Mouse (Mus musculus) frontal cortex, postnatal 14 days (tissue): ENCODE results near the gene Serpinb6b.

Source experiments
- DNase-seq, 2 experiments: peaks; one replicate each; pipeline ENCODE4 v3.0.0; 2022; ENCODE audit warnings: low spot score in 2 of 2

Gene Serpinb6b

DNA sequence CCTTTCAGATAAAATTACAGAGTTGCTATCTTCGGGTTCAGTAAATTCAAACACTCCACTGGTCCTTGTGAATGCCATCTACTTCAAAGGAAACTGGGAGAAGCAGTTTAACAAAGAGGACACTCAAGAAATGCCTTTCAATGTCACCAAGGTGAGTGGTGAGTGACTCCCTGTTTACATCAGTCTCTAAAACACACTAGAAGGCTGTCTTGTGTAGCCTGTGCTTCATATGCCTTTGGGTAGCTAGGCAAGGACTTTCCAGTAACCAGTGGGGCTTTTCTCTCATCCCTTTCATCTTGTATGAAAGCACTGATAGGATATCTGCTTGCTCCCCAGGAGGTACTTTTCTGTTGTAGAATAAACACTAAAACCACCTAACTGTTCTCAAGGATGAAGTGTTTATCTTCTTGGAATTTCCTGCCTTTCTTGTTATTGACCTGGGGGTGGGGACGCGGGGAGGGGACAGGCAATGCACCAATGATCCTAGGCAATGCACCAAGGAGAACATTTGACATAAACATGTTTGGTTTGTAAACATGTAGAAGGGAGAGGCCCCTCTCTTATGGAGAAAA lies 10.0 kb downstream of the Serpinb6b start:
- no peak for DNase-seq

DNA sequence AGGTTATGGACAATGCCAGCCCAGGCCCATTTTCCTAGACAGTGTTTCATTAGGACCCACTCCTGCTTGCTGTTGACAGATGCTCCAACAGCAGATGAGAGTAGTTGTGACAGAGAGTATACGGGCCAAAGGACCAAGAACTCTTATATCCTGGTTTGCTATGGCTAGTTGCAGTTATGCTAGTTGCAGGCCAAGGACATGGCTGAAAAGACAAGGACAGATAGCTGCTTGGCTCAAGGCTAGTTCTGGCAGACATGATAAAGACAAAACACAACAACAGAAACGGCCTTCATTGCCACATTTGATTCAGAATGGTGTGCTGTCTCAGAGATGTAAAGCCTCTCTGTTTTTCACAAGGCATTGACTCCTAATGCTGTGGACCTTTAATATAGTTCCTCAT lies 10.7 kb downstream of the Serpinb6b start:
- no peak for DNase-seq

GRCm38 (mm10) chr13:32982556-32983042 lies 17.6 kb downstream of the Serpinb6b start:
- no peak for DNase-seq

GRCm38 (mm10) chr13:32986256-32986655 lies 21.2 kb downstream of the Serpinb6b start:
- DNase-seq, result no peak

GRCm38 (mm10) chr13:32993152-32993893 lies 28.3 kb downstream of the Serpinb6b start:
- no peak for DNase-seq

DNA sequence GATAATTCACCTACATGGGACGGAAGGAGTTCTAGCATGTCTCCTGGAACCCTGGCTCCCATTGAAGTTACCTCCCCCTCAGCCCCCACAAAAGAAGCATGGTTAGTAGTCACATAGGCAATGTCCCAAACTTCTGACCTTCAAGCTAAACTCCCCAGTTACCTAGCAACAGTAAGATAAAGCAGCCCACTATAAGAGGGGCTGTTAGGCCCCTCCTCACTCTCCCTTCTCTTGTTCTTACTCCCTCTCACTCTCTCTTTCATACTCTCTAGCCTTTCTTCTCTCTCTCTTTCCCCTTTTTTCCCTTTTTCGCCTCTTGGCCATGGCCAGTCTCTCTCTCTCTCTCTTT lies 28.9 kb downstream of the Serpinb6b start:
- no peak for DNase-seq

DNA sequence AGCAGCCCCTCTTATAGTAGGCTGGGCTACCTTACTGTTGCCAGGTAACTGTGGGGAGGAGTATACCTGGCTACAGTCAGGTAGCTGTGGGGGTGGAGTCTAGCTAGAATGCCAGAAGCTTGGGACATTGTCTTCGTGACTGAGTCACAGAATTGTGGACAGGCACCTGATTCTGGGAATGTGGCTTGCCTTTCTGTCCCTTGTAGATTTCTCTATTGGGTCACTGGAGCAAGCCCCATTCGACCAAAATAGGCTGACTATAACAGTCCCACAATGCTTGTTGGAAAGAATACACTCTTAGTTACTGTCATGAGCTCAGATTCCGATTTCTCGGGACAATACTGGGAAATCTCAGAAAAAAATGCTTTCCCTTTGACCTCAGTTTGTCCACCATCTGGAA lies 30.0 kb downstream of the Serpinb6b start:
- DNase-seq, result no peak

- no peak for DNase-seq
Measured at GRCm38 (mm10) chr13:33001341-33001740, 36.3 kb downstream of the Serpinb6b start.

GRCm38 (mm10) chr13:33002950-33003349 lies 37.9 kb downstream of the Serpinb6b start, which contains the start of gene Serpinb9:
TSS of gene Serpinb9 (plus strand) at chr13:33003250.
- DNase-seq, result no peak

DNA sequence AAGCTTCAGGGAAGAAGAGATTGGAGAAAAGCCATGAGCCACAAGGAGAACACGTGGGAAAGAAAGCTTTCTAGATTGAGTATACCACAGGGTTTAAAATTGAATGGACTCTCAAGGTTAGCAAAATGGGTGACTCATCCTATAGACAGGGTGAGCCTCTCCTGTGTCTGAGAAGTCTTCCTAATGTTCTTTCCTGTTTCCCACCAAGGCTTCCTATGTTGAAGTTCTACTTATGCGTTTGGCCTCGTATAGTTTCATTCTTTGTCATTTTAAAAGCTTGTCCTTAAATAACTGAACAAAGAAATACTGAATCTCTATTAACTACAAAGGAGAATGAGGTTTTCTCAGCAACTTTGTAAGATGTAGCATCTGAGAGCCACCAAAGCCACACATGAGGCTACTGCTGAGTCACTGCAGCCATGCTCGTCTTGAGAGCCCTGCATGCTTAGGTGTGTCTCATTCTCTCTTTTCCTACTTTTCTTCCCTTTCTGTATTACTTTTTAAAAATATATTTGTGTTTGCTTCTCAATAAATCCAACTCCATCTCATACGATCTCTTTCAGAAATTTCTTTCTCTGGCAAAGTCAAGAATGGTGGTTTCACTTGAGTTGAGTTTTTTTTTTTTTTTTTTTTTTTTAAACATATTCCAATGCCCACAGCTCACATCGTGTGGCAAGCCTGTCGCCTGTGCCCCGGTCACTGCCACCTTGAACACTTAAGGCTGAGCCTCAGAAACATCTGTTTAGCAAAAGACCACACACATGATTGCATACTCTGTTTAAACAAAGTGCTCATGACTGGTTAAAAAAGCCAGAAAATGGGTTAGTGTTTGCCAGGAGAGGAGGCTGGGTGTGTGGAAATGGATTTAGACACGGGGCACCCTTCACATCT lies 38.8 kb downstream of the Serpinb6b start:
- no peak for DNase-seq

- peak; percentile 71 to 79 for DNase-seq
Measured at GRCm38 (mm10) chr13:33004414-33005105, 39.6 kb downstream of the Serpinb6b start.

- no peak for DNase-seq
Measured at GRCm38 (mm10) chr13:33005501-33006075, 40.6 kb downstream of the Serpinb6b start.

DNA sequence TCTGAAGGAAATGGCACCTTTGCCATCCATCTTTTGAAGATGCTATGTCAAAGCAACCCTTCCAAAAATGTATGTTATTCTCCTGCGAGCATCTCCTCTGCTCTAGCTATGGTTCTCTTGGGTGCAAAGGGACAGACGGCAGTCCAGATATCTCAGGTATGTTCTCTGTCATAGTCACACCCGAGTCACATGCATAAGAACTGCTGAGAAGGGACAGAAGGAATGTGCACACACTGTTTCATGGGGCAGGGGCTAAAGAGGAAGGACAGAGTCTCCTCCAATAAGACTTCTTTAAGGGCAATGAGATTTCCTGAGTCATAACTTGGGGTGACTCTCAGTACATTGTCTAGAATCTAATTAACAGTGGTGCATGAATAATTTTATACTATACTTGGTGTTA lies 41.5 kb downstream of the Serpinb6b start:
- no peak for DNase-seq

- no peak for DNase-seq
Measured at GRCm38 (mm10) chr13:33012395-33012794, 47.4 kb downstream of the Serpinb6b start.

- DNase-seq, result no peak
Measured at GRCm38 (mm10) chr13:33013271-33013670, 48.3 kb downstream of the Serpinb6b start.

DNA sequence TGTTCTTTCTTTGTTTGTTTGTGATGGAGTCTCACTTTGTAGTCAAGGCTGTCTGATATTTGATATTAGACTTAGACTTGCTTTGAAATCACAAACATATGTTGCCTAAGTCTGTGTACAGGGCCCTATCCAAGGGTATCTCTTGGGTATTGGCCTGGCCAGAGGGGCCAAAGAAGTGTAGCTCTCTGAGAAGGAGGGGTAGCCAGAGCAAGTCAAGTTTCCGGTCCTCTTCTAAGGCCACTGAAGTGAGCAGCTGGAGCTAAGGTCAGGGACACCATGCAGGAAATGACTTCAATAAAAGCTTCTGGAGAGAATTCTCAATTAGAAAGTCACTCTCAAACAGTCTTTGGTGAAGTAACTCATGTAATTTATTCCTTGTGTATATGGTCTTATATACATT lies 57.4 kb downstream of the Serpinb6b start:
- no peak for DNase-seq

DNA sequence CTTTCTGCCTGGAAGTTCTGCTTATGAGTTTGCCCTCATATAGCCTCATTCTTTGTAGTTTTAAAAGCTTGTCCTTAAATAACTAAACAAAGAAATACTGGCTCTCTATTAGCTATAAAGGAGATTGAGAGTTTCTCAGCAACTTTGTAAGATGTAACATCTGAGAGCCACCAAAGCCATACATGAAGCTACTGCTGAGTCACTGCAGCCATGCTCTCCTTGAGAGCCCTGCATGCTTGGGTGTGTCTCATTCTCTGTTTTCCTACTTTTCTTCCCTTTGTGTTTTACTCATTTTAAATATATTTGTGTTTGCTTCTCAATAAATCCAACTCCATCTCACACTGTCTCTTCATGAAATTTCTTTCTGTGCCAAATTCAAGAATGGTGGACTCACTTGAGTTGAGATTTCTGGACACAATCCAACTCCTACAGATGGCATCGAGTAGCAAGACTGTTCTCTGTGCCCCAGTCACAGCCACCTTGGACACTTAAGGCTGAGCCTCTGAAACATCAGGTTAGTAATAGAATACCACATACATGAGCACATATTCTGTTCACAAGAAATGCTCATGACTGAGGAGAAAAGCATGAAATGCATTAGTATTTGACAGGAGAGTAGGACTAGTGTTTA lies 61.5 kb downstream of the Serpinb6b start:
- DNase-seq, result no peak

- DNase-seq, result no peak
Measured at GRCm38 (mm10) chr13:33027244-33027643, 62.2 kb downstream of the Serpinb6b start, which contains the start of gene Serpinb9b. TSS of gene Serpinb9b (plus strand) at chr13:33027416.

GRCm38 (mm10) chr13:33028146-33028545 lies 63.1 kb downstream of the Serpinb6b start:
- no peak for DNase-seq

DNA sequence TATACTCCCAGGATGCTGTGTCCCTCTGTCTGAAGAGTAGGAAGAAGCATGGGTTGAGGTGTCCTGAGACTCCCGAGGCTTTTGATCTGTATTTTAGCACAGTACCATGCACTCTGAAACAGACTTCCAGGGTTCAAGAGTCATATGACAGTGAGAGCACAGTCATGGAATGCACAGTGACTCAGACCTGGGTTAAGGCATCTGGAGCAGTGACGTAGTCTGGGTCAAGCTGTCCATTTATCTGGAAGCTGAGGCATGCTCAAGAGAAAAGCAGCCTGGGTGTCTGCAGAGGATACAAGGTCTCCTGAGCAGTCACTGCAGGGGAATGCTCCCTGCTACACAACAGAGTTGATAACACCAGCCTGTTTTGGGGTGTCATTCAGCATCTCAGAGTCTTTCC lies 63.5 kb downstream of the Serpinb6b start:
- DNase-seq, result no peak
